Mouse (Mus musculus): ENCODE data around the gene Nkg7. TPM values are rescaled to one million over a fixed set of nuclear protein-coding genes. Genes with fewer than 3 reads are reported as not detected.

The Nkg7 gene
- polyA plus RNA-seq, 1 experiment from 2014 or later, result 0.62 TPM

- Histone ChIP-seq H3K9me3 (ENCODE audit: control insufficient read depth, low read length) (no peaks in the 10 kb centered on the region), H3K4me3 (ENCODE audit: low read depth, low read length) (no peak overlapping the region), H3K4me2 (replicated peaks; ENCODE audit: low read depth) (no peak overlapping the region), H3K4me1 (replicated peaks; ENCODE audit: control insufficient read depth, insufficient read depth) (0 out of 2 replicates have a peak, but pooled peaks cover 2% of the 10 kb centered on the region), H3K27me3 (ENCODE audit: control insufficient read depth, insufficient read depth, low read length) (no peaks in the 10 kb centered on the region), H3K9ac (ENCODE audit: low read length) (0 out of 2 replicates have a peak overlapping the region, but pooled peaks have one; percentile 23), H3K36me3 (ENCODE audit: control insufficient read depth, insufficient read depth, low read length) (no peaks in the 10 kb centered on the region), H3K27ac (replicated peaks) (no peak overlapping the region)
- no peak for TF ChIP-seq CTCF (IDR thresholded peaks at IDR 0.05; ENCODE audit: low read depth)
- no peak for DNase-seq (ENCODE audit: low spot score)
- no peak for ATAC-seq (ENCODE audit: low FRiP score, low TSS enrichment)
- WGBS, result 73% methylated on average over 7 of the region's 7 CpGs
Observed at GRCm38 (mm10) chr7:43463976-43464375, 27.1 kb downstream of the Nkg7 start.

DNA sequence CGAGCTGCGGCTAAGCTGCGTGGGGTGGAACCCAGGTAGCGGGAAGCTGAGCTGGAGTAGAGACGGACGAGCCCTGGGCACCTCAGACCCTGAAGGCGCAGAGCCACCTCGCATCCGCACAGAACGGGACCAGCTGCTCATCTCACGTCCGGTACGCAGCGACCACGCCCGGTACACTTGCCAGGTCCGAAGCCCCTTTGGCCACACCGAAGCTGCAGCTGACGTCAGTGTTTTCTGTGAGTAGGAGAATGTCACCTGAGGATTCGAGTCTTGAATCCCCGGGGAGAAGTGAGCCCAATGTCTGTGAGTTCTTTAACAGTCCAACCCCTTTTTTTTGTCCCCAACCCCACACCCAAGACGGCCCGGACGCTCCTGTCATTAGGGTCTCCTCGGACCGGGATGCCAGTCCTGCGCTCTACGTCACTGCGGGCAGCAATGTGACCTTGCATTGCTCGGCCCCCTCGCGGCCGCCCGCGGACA is 28.0 kb downstream of the Nkg7 start:
- H3K4me2 ChIP-seq (replicated peaks; ENCODE audit: low read depth), result peak overlapping the region; percentile 92
- peak overlapping the region; percentile 51 for H3K9ac ChIP-seq (ENCODE audit: low read length)
- 0 out of 2 replicates have a peak, but pooled peaks cover 2% of the 10 kb centered on the region for H3K4me1 ChIP-seq (replicated peaks; ENCODE audit: control insufficient read depth, insufficient read depth)
- DNase-seq (ENCODE audit: low spot score) (no peak), ATAC-seq (ENCODE audit: low FRiP score, low TSS enrichment) (no peak)
- peak overlapping the region; percentile 69; the same call in 1 of the 2 replicates for H3K27ac ChIP-seq (replicated peaks)
- H3K4me3 ChIP-seq (ENCODE audit: low read depth, low read length), result peak overlapping the region; percentile 55
- H3K9me3 ChIP-seq (ENCODE audit: control insufficient read depth, low read length), result no peaks in the 10 kb centered on the region
- 7% methylated on average over 35 of the region's 35 CpGs for WGBS
- TF ChIP-seq EP300 (optimal IDR thresholded peaks at IDR 0.05) (no peak), CTCF (IDR thresholded peaks at IDR 0.05; ENCODE audit: low read depth) (no peak)
- no peaks in the 10 kb centered on the region for H3K36me3 ChIP-seq (ENCODE audit: control insufficient read depth, insufficient read depth, low read length)
- H3K27me3 ChIP-seq (ENCODE audit: control insufficient read depth, insufficient read depth, low read length), result no peaks in the 10 kb centered on the region

- Histone ChIP-seq H3K9ac (ENCODE audit: low read length) (peak overlapping the region; percentile 63), H3K27ac (replicated peaks) (peak overlapping the region; percentile 69; the same call in 1 of the 2 replicates), H3K27me3 (ENCODE audit: control insufficient read depth, insufficient read depth, low read length) (no peaks in the 10 kb centered on the region), H3K4me1 (replicated peaks; ENCODE audit: control insufficient read depth, insufficient read depth) (0 out of 2 replicates have a peak, but pooled peaks cover 2% of the 10 kb centered on the region), H3K4me2 (replicated peaks; ENCODE audit: low read depth) (peak overlapping the region; percentile 92), H3K36me3 (ENCODE audit: control insufficient read depth, insufficient read depth, low read length) (no peaks in the 10 kb centered on the region), H3K9me3 (ENCODE audit: control insufficient read depth, low read length) (no peaks in the 10 kb centered on the region), H3K4me3 (ENCODE audit: low read depth, low read length) (peak overlapping the region; percentile 55)
- no peak for TF ChIP-seq EP300 (optimal IDR thresholded peaks at IDR 0.05)
- TF ChIP-seq CTCF (IDR thresholded peaks at IDR 0.05; ENCODE audit: low read depth), result peak; percentile 63
- DNase-seq (ENCODE audit: low spot score) (peak; percentile 89), ATAC-seq (ENCODE audit: low FRiP score, low TSS enrichment) (peak; percentile 86)
- 0% methylated on average over 33 of the region's 33 CpGs for WGBS
Observed at GRCm38 (mm10) chr7:43465344-43466098, 28.6 kb downstream of the Nkg7 start.

GRCm38 (mm10) chr7:43466099-43466694 is 29.3 kb downstream of the Nkg7 start:
- peak overlapping the region; percentile 69; the same call in 1 of the 2 replicates for H3K27ac ChIP-seq (replicated peaks)
- TF ChIP-seq EP300 (optimal IDR thresholded peaks at IDR 0.05), result no peak
- TF ChIP-seq CTCF (IDR thresholded peaks at IDR 0.05; ENCODE audit: low read depth), result peak; percentile 98
- no peaks in the 10 kb centered on the region for H3K9me3 ChIP-seq (ENCODE audit: control insufficient read depth, low read length)
- H3K4me2 ChIP-seq (replicated peaks; ENCODE audit: low read depth), result peak overlapping the region; percentile 92
- no peaks in the 10 kb centered on the region for H3K27me3 ChIP-seq (ENCODE audit: control insufficient read depth, insufficient read depth, low read length)
- ATAC-seq (ENCODE audit: low FRiP score, low TSS enrichment) (peak; percentile 82), DNase-seq (ENCODE audit: low spot score) (peak; percentile 88)
- peak overlapping the region; percentile 63 for H3K9ac ChIP-seq (ENCODE audit: low read length)
- 0 out of 2 replicates have a peak, but pooled peaks cover 2% of the 10 kb centered on the region for H3K4me1 ChIP-seq (replicated peaks; ENCODE audit: control insufficient read depth, insufficient read depth)
- under 1% methylated on average over 33 of the region's 33 CpGs for WGBS
- peak overlapping the region; percentile 55 for H3K4me3 ChIP-seq (ENCODE audit: low read depth, low read length)
- H3K36me3 ChIP-seq (ENCODE audit: control insufficient read depth, insufficient read depth, low read length), result no peaks in the 10 kb centered on the region

- no peak overlapping the region for H3K4me3 ChIP-seq (ENCODE audit: low read depth, low read length)
- no peak for ATAC-seq (ENCODE audit: low FRiP score, low TSS enrichment)
- TF ChIP-seq CTCF (IDR thresholded peaks at IDR 0.05; ENCODE audit: low read depth) (peak; percentile 70), EP300 (optimal IDR thresholded peaks at IDR 0.05) (no peak)
- H3K9ac ChIP-seq (ENCODE audit: low read length), result no peak overlapping the region
- peak; percentile 51 for DNase-seq (ENCODE audit: low spot score)
- no peak overlapping the region for H3K4me2 ChIP-seq (replicated peaks; ENCODE audit: low read depth)
- no peak overlapping the region for H3K27ac ChIP-seq (replicated peaks)
- no peaks in the 10 kb centered on the region for H3K27me3 ChIP-seq (ENCODE audit: control insufficient read depth, insufficient read depth, low read length)
- H3K36me3 ChIP-seq (ENCODE audit: control insufficient read depth, insufficient read depth, low read length), result no peaks in the 10 kb centered on the region
- no peaks in the 10 kb centered on the region for H3K9me3 ChIP-seq (ENCODE audit: control insufficient read depth, low read length)
- H3K4me1 ChIP-seq (replicated peaks; ENCODE audit: control insufficient read depth, insufficient read depth), result no peaks in the 10 kb centered on the region
- WGBS, result 51% methylated on average over 8 of the region's 8 CpGs
Observed at GRCm38 (mm10) chr7:43470373-43470772, 33.5 kb downstream of the Nkg7 start.
